Mouse (Mus musculus): ENCODE measurements at regions not wholly inside any gene's neighbourhood (a gene's known extent, or its start where the extent isn't known, plus 50 kb on each side); places are given as distances from the start of the nearest gene placed in this dataset.
"Not testable (repeated sequence)": the region's sequence is repeated elsewhere in the genome, so short reads cannot be mapped to it uniquely, and the experiment has no call there.

DNA sequence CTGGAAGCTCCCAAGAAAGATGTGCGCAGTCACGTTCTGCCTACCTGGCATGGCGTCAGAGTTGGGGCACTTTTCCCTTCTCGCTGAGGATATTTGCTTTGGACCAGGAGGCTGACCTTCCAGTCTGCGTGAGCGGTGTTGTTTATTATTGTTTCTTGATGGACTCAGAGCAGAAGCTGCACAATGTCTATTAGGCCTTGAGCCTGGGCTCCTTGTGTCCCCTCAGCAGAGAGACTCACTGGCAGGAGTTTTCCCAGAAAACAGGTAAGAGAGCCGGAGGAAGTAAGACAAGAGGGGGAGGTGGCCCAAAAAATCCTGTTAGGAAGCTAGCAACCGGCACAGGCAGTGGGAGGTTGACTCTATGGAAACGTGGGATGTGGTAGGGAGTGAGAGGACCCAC is 77.6 kb upstream of the Fam174b start:
- no peak for TF ChIP-seq POLR2A (IDR thresholded peaks at IDR 0.05; ENCODE audit: low read depth, low read length)
- no peak for TF ChIP-seq CTCF (IDR thresholded peaks at IDR 0.05; ENCODE audit: extremely low read depth, insufficient read length, insufficient replicate concordance, low read depth, low read length)
- WGBS: 81% methylated on average over 9 of the region's 9 CpGs
- no peak overlapping the region for H3K4me3 ChIP-seq (ENCODE audit: low read depth, low read length)

DNA sequence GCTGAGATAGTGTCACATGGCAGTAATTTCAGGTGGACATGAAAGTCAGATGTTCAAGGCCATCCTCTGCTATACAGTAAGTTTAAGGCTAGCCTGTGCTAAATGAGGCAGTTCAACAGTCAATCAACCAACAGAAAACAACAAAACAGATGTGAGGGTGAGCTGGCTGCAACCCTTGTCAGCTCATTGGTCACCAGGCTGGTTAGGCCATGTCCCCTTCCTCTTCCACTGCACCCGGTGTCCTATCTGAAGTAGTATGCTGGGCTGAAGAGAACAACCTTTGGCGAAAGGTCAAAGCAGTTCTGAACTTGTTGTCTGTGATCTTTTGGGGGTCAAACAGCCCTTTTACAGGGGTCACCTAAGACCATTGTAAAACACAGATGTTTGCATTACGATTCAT is 78.2 kb upstream of the Fam174b start:
- TF ChIP-seq POLR2A (IDR thresholded peaks at IDR 0.05; ENCODE audit: low read depth, low read length) (no peak), CTCF (IDR thresholded peaks at IDR 0.05; ENCODE audit: extremely low read depth, insufficient read length, insufficient replicate concordance, low read depth, low read length) (no peak)
- Histone ChIP-seq H3K27me3 (ENCODE audit: control insufficient read depth, insufficient read depth, low read length) (no peaks in the 10 kb centered on the region), H3K27ac (ENCODE audit: insufficient read depth, low read depth, low read length) (no peak overlapping the region), H3K4me3 (ENCODE audit: low read depth, low read length) (no peak overlapping the region), H3K4me1 (ENCODE audit: control insufficient read depth, insufficient read depth, insufficient read length, low read length) (no peaks in the 10 kb centered on the region), H3K36me3 (ENCODE audit: control insufficient read depth, insufficient read depth, low read length) (no peaks in the 10 kb centered on the region)
- WGBS: 91% methylated on average over 3 of the region's 3 CpGs

More for the DNA sequence above, 77.6 kb upstream of the Fam174b start:
- H3K27me3 ChIP-seq (ENCODE audit: control insufficient read depth, insufficient read depth, low read length): no peaks in the 10 kb centered on the region
- H3K27ac ChIP-seq (ENCODE audit: insufficient read depth, low read depth, low read length): no peak overlapping the region
- H3K4me1 ChIP-seq (ENCODE audit: control insufficient read depth, insufficient read depth, insufficient read length, low read length): no peaks in the 10 kb centered on the region
- no peaks in the 10 kb centered on the region for H3K36me3 ChIP-seq (ENCODE audit: control insufficient read depth, insufficient read depth, low read length)

DNA sequence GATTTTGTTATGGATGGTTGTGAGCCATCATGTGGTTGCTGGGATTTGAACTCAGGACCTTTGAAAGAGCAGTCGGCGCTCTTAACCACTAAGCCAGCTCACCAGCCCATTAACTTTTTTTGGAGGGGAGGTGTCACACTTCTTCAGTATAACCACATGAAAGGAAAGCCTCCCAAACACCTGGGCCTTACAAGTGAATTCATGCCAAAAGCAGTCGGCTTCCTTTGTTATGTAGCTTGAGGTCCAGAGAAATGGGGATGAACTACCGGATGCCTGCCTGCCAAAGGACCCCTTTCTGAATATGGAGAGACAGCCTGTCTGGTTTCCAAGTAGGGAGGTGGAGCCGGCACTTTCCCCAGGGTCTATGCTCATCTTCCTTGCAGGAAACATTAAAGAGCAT is 80.6 kb upstream of the Fam174b start:
- no peaks in the 10 kb centered on the region for H3K36me3 ChIP-seq (ENCODE audit: control insufficient read depth, insufficient read depth, low read length)
- H3K4me1 ChIP-seq (ENCODE audit: control insufficient read depth, insufficient read depth, insufficient read length, low read length): no peaks in the 10 kb centered on the region
- H3K27me3 ChIP-seq (ENCODE audit: control insufficient read depth, insufficient read depth, low read length): no peaks in the 10 kb centered on the region
- 87% methylated on average over 5 of the region's 5 CpGs for WGBS
- TF ChIP-seq CTCF (IDR thresholded peaks at IDR 0.05; ENCODE audit: extremely low read depth, insufficient read length, insufficient replicate concordance, low read depth, low read length) (no peak), POLR2A (IDR thresholded peaks at IDR 0.05; ENCODE audit: low read depth, low read length) (no peak)
- H3K4me3 ChIP-seq (ENCODE audit: low read depth, low read length): no peak overlapping the region
- H3K27ac ChIP-seq (ENCODE audit: insufficient read depth, low read depth, low read length): no peak overlapping the region

DNA sequence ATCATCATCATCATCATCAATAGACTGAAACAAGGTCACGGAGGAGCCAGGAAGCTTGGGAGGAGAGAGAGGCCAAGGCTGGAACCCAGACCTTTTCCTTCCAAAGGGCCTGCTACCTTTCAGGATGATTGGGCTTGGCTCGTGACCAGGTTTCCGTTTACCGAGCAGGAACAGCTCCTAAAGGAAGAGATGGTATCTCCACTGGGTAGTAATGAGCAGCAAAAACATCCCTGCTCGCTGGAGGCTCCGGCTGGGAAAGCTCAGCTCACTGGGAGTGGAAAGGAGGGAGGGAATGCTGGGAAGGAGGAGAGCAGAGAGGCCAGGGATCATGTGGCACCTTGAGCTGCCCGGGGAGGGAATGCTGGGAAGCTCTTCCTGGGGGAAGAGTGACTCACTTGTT is 82.8 kb upstream of the Fam174b start:
- no peak overlapping the region for H3K27ac ChIP-seq (ENCODE audit: insufficient read depth, low read depth, low read length)

DNA sequence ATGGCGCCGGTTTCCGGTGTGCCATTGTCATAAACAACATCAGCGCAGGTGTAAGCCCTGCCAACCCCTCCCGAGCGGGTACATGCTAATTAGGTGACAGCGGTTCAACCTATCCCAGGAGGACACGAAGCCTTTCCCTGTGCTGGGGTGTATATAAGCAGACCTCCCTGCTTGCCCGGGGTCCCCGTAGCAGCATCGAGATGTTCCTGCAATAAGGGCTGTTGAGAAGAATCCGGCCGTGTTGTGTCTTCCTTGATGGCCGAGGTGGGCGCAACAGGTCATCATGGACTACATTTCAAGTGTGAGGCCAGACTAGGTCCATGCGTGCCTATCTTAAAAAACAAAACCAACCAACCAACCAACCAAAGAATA is 83.7 kb upstream of the Fam174b start:
- not testable (repeated sequence) for H3K27ac ChIP-seq (ENCODE audit: insufficient read depth, low read depth, low read length); H3K36me3 ChIP-seq (ENCODE audit: control insufficient read depth, insufficient read depth, low read length); H3K4me1 ChIP-seq (ENCODE audit: control insufficient read depth, insufficient read depth, insufficient read length, low read length); H3K4me3 ChIP-seq (ENCODE audit: low read depth, low read length); H3K27me3 ChIP-seq (ENCODE audit: control insufficient read depth, insufficient read depth, low read length)
- 94% methylated on average over 16 of the region's 16 CpGs for WGBS

More for the DNA sequence above, 82.8 kb upstream of the Fam174b start:
- Histone ChIP-seq H3K4me3 (ENCODE audit: low read depth, low read length) (no peak overlapping the region), H3K4me1 (ENCODE audit: control insufficient read depth, insufficient read depth, insufficient read length, low read length) (no peaks in the 10 kb centered on the region), H3K27me3 (ENCODE audit: control insufficient read depth, insufficient read depth, low read length) (no peaks in the 10 kb centered on the region), H3K36me3 (ENCODE audit: control insufficient read depth, insufficient read depth, low read length) (no peaks in the 10 kb centered on the region)
- TF ChIP-seq CTCF (IDR thresholded peaks at IDR 0.05; ENCODE audit: extremely low read depth, insufficient read length, insufficient replicate concordance, low read depth, low read length): no peak
- no peak for TF ChIP-seq POLR2A (IDR thresholded peaks at IDR 0.05; ENCODE audit: low read depth, low read length)
- 23% methylated on average over 7 of the region's 7 CpGs for WGBS

DNA sequence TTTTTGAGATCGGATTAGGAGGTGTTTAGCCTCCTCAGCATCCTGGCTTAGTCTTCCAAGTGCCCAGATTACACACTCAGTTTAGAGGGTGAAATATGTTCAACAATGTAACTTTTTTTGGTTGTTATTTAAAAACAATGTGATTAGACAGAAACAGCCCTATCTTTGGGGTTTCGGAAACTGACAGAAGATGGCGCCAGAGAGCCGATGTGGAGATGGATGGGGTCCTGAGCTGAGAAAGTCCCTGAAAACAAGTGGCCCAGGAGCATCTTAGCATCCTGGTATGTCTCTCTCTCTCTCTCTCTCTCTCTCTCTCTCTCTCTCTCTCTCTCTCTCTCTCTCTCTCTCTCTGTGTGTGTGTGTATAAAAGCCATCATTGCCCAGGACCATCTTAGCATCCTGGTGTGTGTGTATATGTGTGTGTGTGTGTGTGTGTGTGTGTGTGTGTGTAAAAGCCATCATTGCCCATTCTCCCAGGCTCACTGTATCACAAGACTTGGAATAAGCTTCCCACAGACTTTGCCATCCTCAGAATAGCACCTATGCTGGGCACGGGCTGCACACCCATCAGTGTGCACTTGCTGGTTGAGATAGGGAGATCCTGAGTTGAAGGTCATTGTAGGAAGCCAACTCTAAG is 84.2 kb upstream of the Fam174b start:
- Histone ChIP-seq H3K4me1 (ENCODE audit: control insufficient read depth, insufficient read depth, insufficient read length, low read length) (no peaks in the 10 kb centered on the region), H3K4me3 (ENCODE audit: low read depth, low read length) (no peak overlapping the region), H3K27me3 (ENCODE audit: control insufficient read depth, insufficient read depth, low read length) (no peaks in the 10 kb centered on the region), H3K27ac (ENCODE audit: insufficient read depth, low read depth, low read length) (no peak overlapping the region), H3K36me3 (ENCODE audit: control insufficient read depth, insufficient read depth, low read length) (no peaks in the 10 kb centered on the region)
- WGBS: 19% methylated on average over 5 of the region's 5 CpGs
- TF ChIP-seq CTCF (IDR thresholded peaks at IDR 0.05; ENCODE audit: extremely low read depth, insufficient read length, insufficient replicate concordance, low read depth, low read length) (peak; percentile 60; the same call in 1 of the 2 replicates), POLR2A (IDR thresholded peaks at IDR 0.05; ENCODE audit: low read depth, low read length) (no peak)

- TF ChIP-seq POLR2A (IDR thresholded peaks at IDR 0.05; ENCODE audit: low read depth, low read length) (no peak), CTCF (IDR thresholded peaks at IDR 0.05; ENCODE audit: extremely low read depth, insufficient read length, insufficient replicate concordance, low read depth, low read length) (peak; percentile 46; the same call in 1 of the 2 replicates)
- H3K4me1 ChIP-seq (ENCODE audit: control insufficient read depth, insufficient read depth, insufficient read length, low read length): no peaks in the 10 kb centered on the region
- 41% methylated on average over 12 of the region's 12 CpGs for WGBS
- no peak overlapping the region for H3K4me3 ChIP-seq (ENCODE audit: low read depth, low read length)
- H3K27ac ChIP-seq (ENCODE audit: insufficient read depth, low read depth, low read length): no peak overlapping the region
- H3K36me3 ChIP-seq (ENCODE audit: control insufficient read depth, insufficient read depth, low read length): no peaks in the 10 kb centered on the region
- H3K27me3 ChIP-seq (ENCODE audit: control insufficient read depth, insufficient read depth, low read length): no peaks in the 10 kb centered on the region; the same call in 1 of the 2 replicates
These were observed 85.8 kb upstream of the Fam174b start for GRCm38 (mm10) chr7:73654193-73654871.

Measured in small intestine, adult 2 months (tissue).